ENCODE assay signal across 8 mouse cellular contexts in the genomic region with DNA sequence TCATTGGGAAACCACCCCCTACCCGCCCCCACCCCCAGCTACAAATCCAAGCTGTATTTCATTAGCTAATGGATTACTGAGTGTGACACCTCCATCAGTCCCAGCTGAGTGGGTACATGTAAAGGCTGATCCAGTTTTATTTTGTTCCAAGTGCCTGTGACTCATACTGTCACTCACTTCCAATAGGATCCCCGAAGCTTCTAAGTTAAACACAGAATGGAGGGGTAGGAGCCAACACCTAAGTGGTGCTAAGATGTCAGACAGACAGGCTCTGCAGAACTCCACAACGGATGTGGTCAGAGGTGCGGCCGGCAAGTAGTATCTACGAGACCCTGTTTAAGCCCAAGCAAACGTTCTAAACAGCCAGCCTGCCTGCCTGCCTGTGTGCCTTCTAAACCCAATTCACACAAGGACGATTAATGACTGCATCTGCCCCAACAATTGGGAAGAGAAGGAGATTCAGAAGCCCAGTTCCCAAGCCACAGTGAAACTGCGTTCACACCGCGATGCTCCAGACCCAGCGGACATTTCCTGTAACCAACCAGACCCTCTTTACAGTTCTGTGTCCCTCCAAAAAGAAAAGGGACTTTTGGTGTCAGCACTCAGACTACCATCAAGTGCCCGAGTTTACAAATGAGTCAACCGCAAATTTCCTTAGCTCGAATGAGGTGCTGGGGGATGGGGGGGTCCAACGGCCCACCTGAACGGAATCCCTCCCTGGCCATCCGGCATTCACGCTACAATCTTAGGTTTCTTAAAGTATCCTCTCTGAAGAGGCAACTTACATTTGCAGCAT. TPM values are rescaled to one million over a fixed set of nuclear protein-coding genes. Genes with fewer than 3 reads are reported as not detected.
DNase-seq lines count a peak whose midpoint lies in the region; ATAC-seq lines count a peak whose summit lies in the region.

No protein-coding gene starts in this region.

- peak overlapping the region; percentile 82 for H3K4me2 ChIP-seq in hindbrain, embryonic 11.5 days (replicated peaks; ENCODE audit: low read depth, low read length)
- H3K4me2 ChIP-seq in liver, embryonic 11.5 days: peak overlapping the region; percentile 92

- no peaks in the 10 kb centered on the region; the same call in 1 of the 2 replicates for H3K36me3 ChIP-seq in hindbrain, embryonic 11.5 days (ENCODE audit: control insufficient read depth, insufficient read depth, low read length)
- no peaks in the 10 kb centered on the region for H3K36me3 ChIP-seq in liver, embryonic 11.5 days (ENCODE audit: control insufficient read depth, insufficient read depth, low read length)

- H3K27me3 ChIP-seq in hindbrain, embryonic 11.5 days (ENCODE audit: control insufficient read depth, insufficient read depth, low read length): no peaks in the 10 kb centered on the region
- no peaks in the 10 kb centered on the region for H3K27me3 ChIP-seq in liver, embryonic 11.5 days (replicated peaks; ENCODE audit: control insufficient read depth, insufficient read depth, low read length)

- peak overlapping the region; percentile 87 for H3K9ac ChIP-seq in hindbrain, embryonic 11.5 days (ENCODE audit: low read depth, low read length)
- peak overlapping the region; percentile 96 for H3K9ac ChIP-seq in liver, embryonic 11.5 days (ENCODE audit: low read depth, low read length)

- H3K27ac ChIP-seq in hindbrain, embryonic 11.5 days (ENCODE audit: low read depth, low read length): peak overlapping the region; percentile 93; the same call in 1 of the 2 replicates
- H3K27ac ChIP-seq in liver, embryonic 11.5 days (ENCODE audit: low read depth, low read length): 0 out of 2 replicates have a peak overlapping the region, but pooled peaks have one; percentile 76

- peaks cover 3% of the 10 kb centered on the region for H3K4me1 ChIP-seq in hindbrain, embryonic 11.5 days (replicated peaks; ENCODE audit: control insufficient read depth, insufficient read depth, low read length)
- H3K4me1 ChIP-seq in liver, embryonic 11.5 days (replicated peaks; ENCODE audit: control insufficient read depth, insufficient read depth, low read length): peaks cover 28% of the 10 kb centered on the region

- no peak for ATAC-seq in hindbrain, embryonic 11.5 days (ENCODE audit: low FRiP score)
- ATAC-seq in liver, embryonic 11.5 days (replicated peaks; ENCODE audit: low FRiP score): no peak

- no peaks in the 10 kb centered on the region for H3K9me3 ChIP-seq in hindbrain, embryonic 11.5 days (ENCODE audit: control insufficient read depth, low read length)
- no peaks in the 10 kb centered on the region for H3K9me3 ChIP-seq in liver, embryonic 11.5 days (ENCODE audit: control insufficient read depth, low read length)

- under 1% methylated on average over 19 of the region's 19 CpGs for WGBS in hindbrain, embryonic 11.5 days
- 3% methylated on average over 19 of the region's 19 CpGs for WGBS in liver, embryonic 11.5 days

- H3K4me3 ChIP-seq in hindbrain, embryonic 11.5 days (ENCODE audit: low read depth, low read length): peak overlapping the region; percentile 69
- peak overlapping the region; percentile 86 for H3K4me3 ChIP-seq in liver, embryonic 11.5 days (ENCODE audit: low read depth, low read length)

- DNase-seq in cerebellum, adult 9-11 months: peak; percentile 23
- DNase-seq in cerebellum, adult 9-10 months: no peak
- peak; percentile 24 for DNase-seq in 3134 (ENCODE audit: extremely low read depth, insufficient read length, low spot score)
- peak; percentile 24 for DNase-seq in c-Kit-positive CD71-positive TER-119-negative erythroid progenitor cells, embryonic 14.5 days (ENCODE audit: low read depth)
- peak; percentile 56 for DNase-seq in hindbrain, embryonic 11.5 days (ENCODE audit: low spot score)
- DNase-seq in liver, embryonic 11.5 days (ENCODE audit: low spot score): no peak
- DNase-seq in spleen, postnatal 36 days (ENCODE audit: low spot score in 2 of 2): peak; percentile 69 to 76
- no peak for DNase-seq in adrenal gland, postnatal 36 days

RNA-seq across cellular contexts. Expression of gene Ccdc88c, which starts 1.2 kb away (rescaled TPM):
- 11.6 and 14.1 TPM in 2 replicates for polyA plus RNA-seq in hindbrain, embryonic 11.5 days (2014; fragmentation: Nextera tagmentation; extraction: Ambion mirVana)
- 11.8 and 13.3 TPM in 2 replicates for polyA plus RNA-seq in liver, embryonic 11.5 days (2014; fragmentation: Nextera tagmentation; extraction: Ambion mirVana)
- total RNA-seq in adrenal gland, postnatal 36 days (2021): 1 to 10 TPM; 1.9 to 2.2 TPM

RNA-seq across cellular contexts. Expression of gene Ppp4r3a, which starts 55.9 kb away (rescaled TPM):
- polyA plus RNA-seq in hindbrain, embryonic 11.5 days (2014; fragmentation: Nextera tagmentation; extraction: Ambion mirVana): 59.9 and 63.6 TPM in 2 replicates
- polyA plus RNA-seq in liver, embryonic 11.5 days (2014; fragmentation: Nextera tagmentation; extraction: Ambion mirVana): 53.4 and 54.4 TPM in 2 replicates
- 10 to 100 TPM; 51.8 to 52.1 TPM for total RNA-seq in adrenal gland, postnatal 36 days (2021)

Comparison
In these comparisons a context has a peak if more than half of its experiments do, and no peak if none do; other contexts are left out.
1. DNase-seq: peak in cerebellum, adult 9-11 months (single experiment), 3134 (single experiment), c-Kit-positive CD71-positive TER-119-negative erythroid progenitor cells, embryonic 14.5 days (single experiment), hindbrain, embryonic 11.5 days (single experiment) and spleen, postnatal 36 days (2 of 2); none in cerebellum, adult 9-10 months (single experiment), liver, embryonic 11.5 days (single experiment) and adrenal gland, postnatal 36 days (0 of 2).